Mouse (Mus musculus) testis, adult 2 months (tissue): Measurements from ENCODE around the gene Pi4kb. TPM values are rescaled to one million over a fixed set of nuclear protein-coding genes. Genes with fewer than 3 reads are reported as not detected.

ENCODE experiments used
- H3K27ac ChIP-seq: fragments of 200-500 bp; 2 replicates; pipeline ENCODE4 v1.5.1; 2012; ENCODE audit warnings: low read depth, low read length; ENCODE audit not compliant: control insufficient read depth, insufficient read depth
- H3K27me3 ChIP-seq: fragments of 200-500 bp; 2 replicates; pipeline ENCODE4 v1.6.1; 2012; ENCODE audit warnings: mild to moderate bottlenecking, low read length, moderate library complexity; ENCODE audit not compliant: control insufficient read depth, insufficient read depth
- H3K36me3 ChIP-seq: fragments of 200-500 bp; 2 replicates; pipeline ENCODE4 v1.6.1; 2012; ENCODE audit warnings: mild to moderate bottlenecking, low read length; ENCODE audit not compliant: control insufficient read depth, insufficient read depth
- H3K4me1 ChIP-seq: fragments of 200-500 bp; 2 replicates; pipeline ENCODE4 v1.6.1; 2012; ENCODE audit warnings: low read length; ENCODE audit not compliant: control insufficient read depth, insufficient read depth
- H3K4me3 ChIP-seq: fragments of 200-500 bp; 2 replicates; pipeline ENCODE4 v1.5.1; 2012; ENCODE audit warnings: low read depth, mild to moderate bottlenecking, low read length, moderate library complexity, mixed read lengths; ENCODE audit not compliant: control insufficient read depth
- CTCF ChIP-seq: fragments of 200-500 bp; IDR thresholded peaks from 2 replicates; pipeline ENCODE4 v1.5.1; 2012; ENCODE audit warnings: low read depth, mild to moderate bottlenecking, inconsistent platforms, low read length, moderate library complexity; ENCODE audit not compliant: control insufficient read depth, insufficient read depth, insufficient replicate concordance
- POLR2A ChIP-seq: fragments of 200-500 bp; IDR thresholded peaks from 2 replicates; pipeline ENCODE4 v1.6.1; 2012; ENCODE audit warnings: low read depth, mild to moderate bottlenecking, inconsistent platforms, low read length, moderate library complexity; ENCODE audit not compliant: control insufficient read depth
- polyA plus RNA-seq: library from polyadenylated mRNA; depleted of rRNA; stranded (reverse); fragments of >200 nt; gene quantifications from 2 replicates; pipeline ENCODE4 v1.2.3, GENCODE M21; 2012

Gene Pi4kb
- polyA plus RNA-seq, 1 experiment, result 24.1 TPM

DNA sequence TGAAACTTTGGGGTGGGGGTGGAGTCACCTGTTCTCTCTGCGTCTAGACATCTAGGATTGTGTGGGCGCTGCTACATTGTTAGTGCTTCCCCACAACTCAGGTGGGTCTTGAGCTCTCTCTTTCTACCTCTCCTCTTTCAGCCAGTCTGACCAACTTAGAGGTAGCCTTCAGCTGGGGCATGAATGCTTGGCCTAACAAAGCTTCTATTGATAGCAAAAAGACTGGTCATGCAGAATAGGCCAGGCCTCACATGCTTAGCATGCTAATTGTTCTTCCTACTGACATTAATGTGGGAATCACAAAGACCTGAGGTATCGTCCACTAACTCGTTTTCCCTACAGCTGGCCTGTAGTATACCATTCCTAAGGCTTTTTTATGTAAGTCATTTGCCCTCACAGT is 28.0 kb downstream of the Pi4kb start:
- H3K27ac ChIP-seq, result no peak overlapping the region

DNA sequence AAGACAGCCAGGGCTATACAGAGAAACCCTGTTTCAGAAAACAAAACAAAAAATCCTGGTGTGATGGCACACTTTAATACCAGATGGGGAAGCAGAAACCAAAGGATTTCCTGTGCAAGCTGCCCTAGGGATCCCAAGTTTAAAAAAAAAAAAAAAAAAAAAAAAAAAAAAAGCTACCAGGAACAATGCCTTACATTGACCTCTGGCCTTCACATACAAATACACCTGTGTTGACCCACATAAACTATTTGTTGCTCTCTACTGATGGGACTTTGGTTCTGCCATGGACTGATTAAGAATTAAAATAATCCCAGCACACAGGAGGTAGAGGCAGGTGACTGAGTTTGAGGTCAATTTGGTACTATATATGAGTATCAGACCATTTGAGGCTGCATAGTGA is 28.7 kb downstream of the Pi4kb start:
- no peaks in the 10 kb centered on the region for H3K4me1 ChIP-seq
- no peak overlapping the region for H3K4me3 ChIP-seq
- peaks cover 7% of the 10 kb centered on the region for H3K36me3 ChIP-seq
- no peak for TF ChIP-seq POLR2A
- no peak for TF ChIP-seq CTCF
- H3K27ac ChIP-seq, result no peak overlapping the region
- H3K27me3 ChIP-seq, result no peaks in the 10 kb centered on the region

More for the DNA sequence above, 28.0 kb downstream of the Pi4kb start:
- Histone ChIP-seq H3K4me1 (no peaks in the 10 kb centered on the region), H3K36me3 (peaks cover 7% of the 10 kb centered on the region), H3K27me3 (no peaks in the 10 kb centered on the region), H3K4me3 (no peak overlapping the region)
- no peak for TF ChIP-seq POLR2A
- no peak for TF ChIP-seq CTCF

- TF ChIP-seq CTCF (no peak), POLR2A (no peak)
- Histone ChIP-seq H3K36me3 (peaks cover 7% of the 10 kb centered on the region), H3K27me3 (no peaks in the 10 kb centered on the region), H3K4me1 (no peaks in the 10 kb centered on the region), H3K27ac (no peak overlapping the region), H3K4me3 (no peak overlapping the region)
Measured at GRCm38 (mm10) chr3:95005651-95006050, 31.1 kb downstream of the Pi4kb start.

DNA sequence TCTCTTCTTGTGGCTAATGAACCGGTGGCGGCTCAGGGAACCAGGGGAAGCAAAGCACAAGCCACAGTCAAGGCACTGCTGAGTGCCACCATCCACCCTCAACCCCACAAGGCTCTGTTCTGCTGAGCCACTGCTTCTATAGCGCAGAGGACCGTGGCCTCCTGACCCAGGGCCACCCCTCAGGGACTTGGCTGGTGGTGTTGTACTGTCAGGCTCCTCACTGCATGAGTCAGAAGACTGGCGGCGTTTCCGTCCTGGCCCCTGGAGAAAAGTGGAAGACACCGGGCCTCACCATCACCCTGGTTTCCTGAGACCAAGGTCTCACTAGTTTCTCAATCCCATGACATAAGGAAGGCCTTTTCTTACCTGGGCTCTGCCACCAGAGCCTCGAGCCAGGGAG is 33.2 kb downstream of the Pi4kb start:
- H3K27ac ChIP-seq, result no peak overlapping the region
- no peaks in the 10 kb centered on the region for H3K4me1 ChIP-seq
- no peak for TF ChIP-seq CTCF
- TF ChIP-seq POLR2A, result no peak
- peaks cover 3% of the 10 kb centered on the region for H3K36me3 ChIP-seq
- H3K27me3 ChIP-seq, result no peaks in the 10 kb centered on the region
- H3K4me3 ChIP-seq, result no peak overlapping the region

DNA sequence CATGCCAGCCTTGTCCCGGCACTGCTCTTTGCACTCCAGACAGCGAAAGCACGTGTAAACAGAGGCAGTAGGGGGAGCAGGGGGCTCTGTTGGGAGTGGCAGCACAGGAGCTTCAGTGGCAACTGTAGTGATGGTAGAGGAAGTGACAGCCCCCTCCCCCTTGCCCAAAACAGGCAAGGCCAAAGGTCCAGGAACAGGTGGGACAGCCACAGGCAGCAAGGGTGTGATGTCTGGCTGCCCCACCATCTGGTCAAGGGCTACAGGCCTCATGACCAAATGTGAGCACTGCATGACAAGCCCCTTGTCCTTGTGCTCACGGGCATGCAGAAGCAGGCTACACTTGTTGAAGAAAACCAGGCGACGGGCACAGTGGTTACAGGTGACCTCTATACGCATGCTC is 35.9 kb downstream of the Pi4kb start:
- H3K27me3 ChIP-seq, result no peaks in the 10 kb centered on the region
- peaks cover 7% of the 10 kb centered on the region for H3K4me1 ChIP-seq
- no peak overlapping the region for H3K27ac ChIP-seq
- H3K36me3 ChIP-seq, result peaks cover 1% of the 10 kb centered on the region
- TF ChIP-seq POLR2A (no peak), CTCF (no peak)
- no peak overlapping the region for H3K4me3 ChIP-seq

DNA sequence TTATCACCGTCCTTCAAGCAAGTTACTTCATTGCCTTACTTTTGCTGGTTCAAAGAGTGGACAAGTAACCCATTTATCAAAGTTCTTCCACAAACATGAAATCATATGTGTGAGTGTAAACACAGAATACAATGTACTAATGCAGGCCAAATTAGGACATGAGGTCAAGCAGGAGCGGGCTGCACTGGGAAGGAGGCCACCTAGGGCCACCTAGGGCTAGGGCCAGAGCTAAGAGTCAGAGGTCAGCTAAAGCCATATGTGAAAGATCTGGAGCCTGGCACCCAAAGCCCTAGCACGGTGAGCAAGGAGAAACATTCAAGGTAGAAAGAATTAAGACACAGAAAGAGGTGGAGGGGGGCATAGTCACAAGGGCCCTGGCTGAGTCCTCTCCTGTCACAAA is 38.5 kb downstream of the Pi4kb start:
- H3K27me3 ChIP-seq, result no peaks in the 10 kb centered on the region
- H3K36me3 ChIP-seq, result no peaks in the 10 kb centered on the region; the same call in none of the 2 replicates
- H3K4me3 ChIP-seq, result no peak overlapping the region
- H3K4me1 ChIP-seq, result peaks cover 7% of the 10 kb centered on the region
- no peak overlapping the region for H3K27ac ChIP-seq
- no peak for TF ChIP-seq POLR2A
- TF ChIP-seq CTCF, result no peak

- TF ChIP-seq POLR2A, result no peak
- TF ChIP-seq CTCF, result no peak
- Histone ChIP-seq H3K27me3 (no peaks in the 10 kb centered on the region), H3K36me3 (no peaks in the 10 kb centered on the region; the same call in none of the 2 replicates), H3K4me1 (peaks cover 7% of the 10 kb centered on the region), H3K4me3 (peak overlapping the region; percentile 91), H3K27ac (no peak overlapping the region)
Measured at GRCm38 (mm10) chr3:95013699-95014427, 39.3 kb downstream of the Pi4kb start.
